Mouse (Mus musculus): ENCODE data around the gene Rbms1. TPM values are rescaled to one million over a fixed set of nuclear protein-coding genes. Genes with fewer than 3 reads are reported as not detected.

Gene Rbms1
- polyA plus RNA-seq, 1 experiment from 2014 or later = 39.5 TPM

GRCm38 (mm10) chr2:60801571-60802155 is 161.3 kb downstream of the Rbms1 start:
- H3K9me3 ChIP-seq (ENCODE audit: control insufficient read depth, low read length) = no peaks in the 10 kb centered on the region
- no peak for ATAC-seq (replicated peaks; ENCODE audit: low FRiP score)
- H3K4me1 ChIP-seq (replicated peaks; ENCODE audit: control insufficient read depth, insufficient read depth, low read length) = peaks cover 14% of the 10 kb centered on the region; the same call in 1 of the 2 replicates
- WGBS = 12% methylated on average over 12 of the region's 12 CpGs
- H3K36me3 ChIP-seq (ENCODE audit: control insufficient read depth, insufficient read depth, low read length) = no peaks in the 10 kb centered on the region
- H3K9ac ChIP-seq (ENCODE audit: low read length) = no peak overlapping the region
- no peak overlapping the region for H3K4me3 ChIP-seq (ENCODE audit: low read depth, low read length)
- H3K4me2 ChIP-seq (ENCODE audit: low read depth, low read length, severe bottlenecking) = no peak overlapping the region
- DNase-seq (ENCODE audit: low spot score) = no peak
- H3K27ac ChIP-seq (ENCODE audit: low read depth, low read length) = no peak overlapping the region
- peaks cover 81% of the 10 kb centered on the region for H3K27me3 ChIP-seq (ENCODE audit: control insufficient read depth, insufficient read depth, low read length)

- DNase-seq (ENCODE audit: low spot score) (no peak), ATAC-seq (replicated peaks; ENCODE audit: low FRiP score) (no peak)
- Histone ChIP-seq H3K4me2 (ENCODE audit: low read depth, low read length, severe bottlenecking) (peak overlapping the region; percentile 31; the same call in 1 of the 2 replicates), H3K4me1 (replicated peaks; ENCODE audit: control insufficient read depth, insufficient read depth, low read length) (peaks cover 20% of the 10 kb centered on the region; the same call in 1 of the 2 replicates), H3K27ac (ENCODE audit: low read depth, low read length) (no peak overlapping the region), H3K4me3 (ENCODE audit: low read depth, low read length) (no peak overlapping the region), H3K36me3 (ENCODE audit: control insufficient read depth, insufficient read depth, low read length) (no peaks in the 10 kb centered on the region), H3K27me3 (ENCODE audit: control insufficient read depth, insufficient read depth, low read length) (peaks cover 84% of the 10 kb centered on the region), H3K9me3 (ENCODE audit: control insufficient read depth, low read length) (no peaks in the 10 kb centered on the region), H3K9ac (ENCODE audit: low read length) (no peak overlapping the region)
- 16% methylated on average over 15 of the region's 15 CpGs for WGBS
Observed at GRCm38 (mm10) chr2:60800921-60801558, 162.0 kb downstream of the Rbms1 start.

GRCm38 (mm10) chr2:60799816-60800215 is 163.2 kb downstream of the Rbms1 start:
- no peak overlapping the region for H3K27ac ChIP-seq (ENCODE audit: low read depth, low read length)
- peaks cover 85% of the 10 kb centered on the region for H3K27me3 ChIP-seq (ENCODE audit: control insufficient read depth, insufficient read depth, low read length)
- no peak for DNase-seq (ENCODE audit: low spot score)
- H3K4me2 ChIP-seq (ENCODE audit: low read depth, low read length, severe bottlenecking) = no peak overlapping the region
- H3K9me3 ChIP-seq (ENCODE audit: control insufficient read depth, low read length) = no peaks in the 10 kb centered on the region
- 79% methylated on average over 7 of the region's 7 CpGs for WGBS
- H3K9ac ChIP-seq (ENCODE audit: low read length) = no peak overlapping the region
- no peak for ATAC-seq (replicated peaks; ENCODE audit: low FRiP score)
- H3K36me3 ChIP-seq (ENCODE audit: control insufficient read depth, insufficient read depth, low read length) = no peaks in the 10 kb centered on the region
- no peak overlapping the region for H3K4me3 ChIP-seq (ENCODE audit: low read depth, low read length)
- H3K4me1 ChIP-seq (replicated peaks; ENCODE audit: control insufficient read depth, insufficient read depth, low read length) = peaks cover 24% of the 10 kb centered on the region

GRCm38 (mm10) chr2:60798767-60799529 is 164.0 kb downstream of the Rbms1 start:
- no peak overlapping the region for H3K27ac ChIP-seq (ENCODE audit: low read depth, low read length)
- DNase-seq (ENCODE audit: low spot score) (no peak), ATAC-seq (replicated peaks; ENCODE audit: low FRiP score) (no peak)
- no peak overlapping the region for H3K4me3 ChIP-seq (ENCODE audit: low read depth, low read length)
- WGBS = 73% methylated on average over 17 of the region's 17 CpGs
- peaks cover 85% of the 10 kb centered on the region for H3K27me3 ChIP-seq (ENCODE audit: control insufficient read depth, insufficient read depth, low read length)
- no peak overlapping the region for H3K4me2 ChIP-seq (ENCODE audit: low read depth, low read length, severe bottlenecking)
- H3K9ac ChIP-seq (ENCODE audit: low read length) = no peak overlapping the region
- peaks cover 24% of the 10 kb centered on the region for H3K4me1 ChIP-seq (replicated peaks; ENCODE audit: control insufficient read depth, insufficient read depth, low read length)
- H3K36me3 ChIP-seq (ENCODE audit: control insufficient read depth, insufficient read depth, low read length) = no peaks in the 10 kb centered on the region
- H3K9me3 ChIP-seq (ENCODE audit: control insufficient read depth, low read length) = no peaks in the 10 kb centered on the region

DNA sequence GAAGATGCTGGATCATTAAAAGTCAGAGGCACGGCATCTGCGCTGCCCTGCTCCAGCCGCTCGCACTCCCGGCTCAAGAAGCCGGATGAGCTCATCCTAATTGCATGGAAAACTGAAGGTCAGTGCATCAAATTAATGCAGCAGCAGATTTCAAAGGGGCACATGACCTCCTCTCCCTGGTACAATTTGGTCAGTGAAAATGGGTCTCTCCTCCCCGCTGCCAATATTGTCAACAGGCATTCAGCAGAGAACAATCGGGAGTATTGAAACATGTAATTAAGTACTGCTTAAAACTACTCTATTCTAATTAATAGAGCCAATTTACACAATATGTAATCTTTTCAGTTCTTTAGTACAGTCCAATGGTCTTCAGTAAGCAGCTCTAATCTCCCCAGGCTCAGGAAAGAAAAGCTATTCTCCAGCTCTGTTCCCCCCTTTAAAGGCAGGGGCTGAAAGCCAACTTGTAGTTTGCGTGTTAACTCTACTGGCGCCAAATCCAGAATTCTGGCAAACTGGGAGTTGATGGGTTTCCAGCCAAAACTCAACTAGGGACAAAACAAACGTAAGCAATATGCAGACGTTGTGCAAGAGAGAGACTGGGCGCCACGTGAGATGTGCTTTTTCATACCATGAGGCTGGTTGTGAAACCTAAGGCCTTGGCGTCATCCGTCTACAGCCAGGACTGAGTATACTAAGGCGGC is 165.9 kb downstream of the Rbms1 start:
- peaks cover 24% of the 10 kb centered on the region for H3K4me1 ChIP-seq (replicated peaks; ENCODE audit: control insufficient read depth, insufficient read depth, low read length)
- H3K4me3 ChIP-seq (ENCODE audit: low read depth, low read length) = no peak overlapping the region
- peak; percentile 90 for ATAC-seq (replicated peaks; ENCODE audit: low FRiP score)
- H3K27me3 ChIP-seq (ENCODE audit: control insufficient read depth, insufficient read depth, low read length) = peaks cover 84% of the 10 kb centered on the region
- no peaks in the 10 kb centered on the region for H3K9me3 ChIP-seq (ENCODE audit: control insufficient read depth, low read length)
- no peak overlapping the region for H3K27ac ChIP-seq (ENCODE audit: low read depth, low read length)
- H3K9ac ChIP-seq (ENCODE audit: low read length) = no peak overlapping the region
- peak; percentile 63 for DNase-seq (ENCODE audit: low spot score)
- no peaks in the 10 kb centered on the region for H3K36me3 ChIP-seq (ENCODE audit: control insufficient read depth, insufficient read depth, low read length)
- 25% methylated on average over 17 of the region's 17 CpGs for WGBS
- 0 out of 2 replicates have a peak overlapping the region, but pooled peaks have one; percentile 11 for H3K4me2 ChIP-seq (ENCODE audit: low read depth, low read length, severe bottlenecking)

- no peak overlapping the region for H3K27ac ChIP-seq (ENCODE audit: low read depth, low read length)
Observed at GRCm38 (mm10) chr2:60796616-60796968, 166.4 kb downstream of the Rbms1 start.

GRCm38 (mm10) chr2:60795861-60796260 is 167.1 kb downstream of the Rbms1 start:
- no peak overlapping the region for H3K4me3 ChIP-seq (ENCODE audit: low read depth, low read length)
- 0 out of 2 replicates have a peak overlapping the region, but pooled peaks have one; percentile 1 for H3K4me2 ChIP-seq (ENCODE audit: low read depth, low read length, severe bottlenecking)
- peaks cover 84% of the 10 kb centered on the region for H3K27me3 ChIP-seq (ENCODE audit: control insufficient read depth, insufficient read depth, low read length)
- DNase-seq (ENCODE audit: low spot score) (no peak), ATAC-seq (replicated peaks; ENCODE audit: low FRiP score) (no peak)
- H3K9ac ChIP-seq (ENCODE audit: low read length) = no peak overlapping the region
- no peaks in the 10 kb centered on the region for H3K36me3 ChIP-seq (ENCODE audit: control insufficient read depth, insufficient read depth, low read length)
- peaks cover 19% of the 10 kb centered on the region for H3K4me1 ChIP-seq (replicated peaks; ENCODE audit: control insufficient read depth, insufficient read depth, low read length)
- H3K9me3 ChIP-seq (ENCODE audit: control insufficient read depth, low read length) = no peaks in the 10 kb centered on the region
- 50% methylated on average over 9 of the region's 9 CpGs for WGBS
- H3K27ac ChIP-seq (ENCODE audit: low read depth, low read length) = no peak overlapping the region

More at GRCm38 (mm10) chr2:60796616-60796968, 166.4 kb downstream of the Rbms1 start:
- H3K4me3 ChIP-seq (ENCODE audit: low read depth, low read length) = no peak overlapping the region
- ATAC-seq (replicated peaks; ENCODE audit: low FRiP score) (peak; percentile 86), DNase-seq (ENCODE audit: low spot score) (no peak)
- peaks cover 23% of the 10 kb centered on the region for H3K4me1 ChIP-seq (replicated peaks; ENCODE audit: control insufficient read depth, insufficient read depth, low read length)
- no peaks in the 10 kb centered on the region for H3K9me3 ChIP-seq (ENCODE audit: control insufficient read depth, low read length)
- no peaks in the 10 kb centered on the region for H3K36me3 ChIP-seq (ENCODE audit: control insufficient read depth, insufficient read depth, low read length)
- no peak overlapping the region for H3K9ac ChIP-seq (ENCODE audit: low read length)
- 19% methylated on average over 2 of the region's 2 CpGs for WGBS
- H3K4me2 ChIP-seq (ENCODE audit: low read depth, low read length, severe bottlenecking) = 0 out of 2 replicates have a peak overlapping the region, but pooled peaks have one; percentile 11
- peaks cover 84% of the 10 kb centered on the region for H3K27me3 ChIP-seq (ENCODE audit: control insufficient read depth, insufficient read depth, low read length)

GRCm38 (mm10) chr2:60792506-60792905 is 170.5 kb downstream of the Rbms1 start:
- Histone ChIP-seq H3K27me3 (ENCODE audit: control insufficient read depth, insufficient read depth, low read length) (peaks cover 77% of the 10 kb centered on the region), H3K4me1 (replicated peaks; ENCODE audit: control insufficient read depth, insufficient read depth, low read length) (peaks cover 26% of the 10 kb centered on the region), H3K9me3 (ENCODE audit: control insufficient read depth, low read length) (no peaks in the 10 kb centered on the region), H3K27ac (ENCODE audit: low read depth, low read length) (no peak overlapping the region), H3K4me2 (ENCODE audit: low read depth, low read length, severe bottlenecking) (no peak overlapping the region), H3K4me3 (ENCODE audit: low read depth, low read length) (no peak overlapping the region), H3K9ac (ENCODE audit: low read length) (no peak overlapping the region), H3K36me3 (ENCODE audit: control insufficient read depth, insufficient read depth, low read length) (no peaks in the 10 kb centered on the region)
- DNase-seq (ENCODE audit: low spot score) = no peak
- WGBS = 79% methylated on average over 4 of the region's 4 CpGs
- no peak for ATAC-seq (replicated peaks; ENCODE audit: low FRiP score)

All from forebrain, embryonic 11.5 days (tissue).